Mouse (Mus musculus): ENCODE results near the gene Repin1.

Repin1 gene

GRCm38 (mm10) chr6:48593158-48594042, at the start of gene Repin1, which contains the start of gene Gm44965:
Gene Repin1 (plus strand): TSS chr6:48593883.
Gene Gm44965 (plus strand): TSS chr6:48593941.
- peak; percentile 96 to 98 for DNase-seq

- DNase-seq, result no peak
Measured at GRCm38 (mm10) chr6:48545251-48545650, 48.4 kb upstream of the Repin1 start.

GRCm38 (mm10) chr6:48546271-48546670, 47.4 kb upstream of the Repin1 start:
- DNase-seq, result peak; percentile 52 to 83

- no peak for DNase-seq
Measured at GRCm38 (mm10) chr6:48546858-48547257, 46.8 kb upstream of the Repin1 start.

- no peak for DNase-seq
Measured at GRCm38 (mm10) chr6:48548314-48548713, 45.4 kb upstream of the Repin1 start.

GRCm38 (mm10) chr6:48552918-48553317, 40.8 kb upstream of the Repin1 start:
- peak in 1 of 2 experiments; percentile 71 for DNase-seq

- no peak for DNase-seq
Measured at GRCm38 (mm10) chr6:48553819-48554218, 39.9 kb upstream of the Repin1 start.

GRCm38 (mm10) chr6:48554280-48555103, 39.2 kb upstream of the Repin1 start, which contains the start of gene Lrrc61:
Gene Lrrc61 (plus strand): TSS chr6:48554796.
- DNase-seq, result peak; percentile 98 to 99

- DNase-seq, result peak; percentile 63 to 85
Measured at GRCm38 (mm10) chr6:48555104-48555890, 38.4 kb upstream of the Repin1 start.

GRCm38 (mm10) chr6:48555956-48556355, 37.7 kb upstream of the Repin1 start:
- DNase-seq, result no peak

- DNase-seq, result peak; percentile 36 to 49
Measured at GRCm38 (mm10) chr6:48565693-48566310, 27.9 kb upstream of the Repin1 start.

- peak; percentile 90 to 92 for DNase-seq
Measured at GRCm38 (mm10) chr6:48566312-48566711, 27.4 kb upstream of the Repin1 start.

- peak; percentile 86 for DNase-seq
Measured at GRCm38 (mm10) chr6:48568036-48568984, 25.4 kb upstream of the Repin1 start.

GRCm38 (mm10) chr6:48569065-48569807, 24.4 kb upstream of the Repin1 start:
- peak; percentile 45 to 57 for DNase-seq

GRCm38 (mm10) chr6:48572014-48572413, 21.7 kb upstream of the Repin1 start:
- no peak for DNase-seq

GRCm38 (mm10) chr6:48572572-48573061, 21.1 kb upstream of the Repin1 start, which contains the start of gene Rarres2:
Gene Rarres2 (minus strand): TSS chr6:48572789.
- DNase-seq, result peak; percentile 73 to 74

GRCm38 (mm10) chr6:48573280-48573679, 20.4 kb upstream of the Repin1 start:
- peak; percentile 52 to 63 for DNase-seq

- no peak for DNase-seq
Measured at GRCm38 (mm10) chr6:48573981-48574380, 19.7 kb upstream of the Repin1 start.

- DNase-seq, result no peak
Measured at GRCm38 (mm10) chr6:48578736-48579135, 14.9 kb upstream of the Repin1 start.

- DNase-seq, result no peak
Measured at GRCm38 (mm10) chr6:48579215-48579648, 14.5 kb upstream of the Repin1 start.

Data from kidney, postnatal 36 days (tissue).